Mouse (Mus musculus) adrenal gland, adult (tissue): Measurements from ENCODE around the gene Nxpe3.
"Not testable (repeated sequence)": the region's sequence is repeated elsewhere in the genome, so short reads cannot be mapped to it uniquely, and the experiment has no call there.

ENCODE experiments used
- DNase-seq, 2 experiments: peaks; one replicate each; pipeline ENCODE4 v3.0.0; 2022 to 2023; ENCODE audit warnings: low spot score in 1 of 2; ENCODE audit not compliant: inconsistent age in 2 of 2

Gene Nxpe3

GRCm38 (mm10) chr16:55838129-55838509 is 57.0 kb downstream of the Nxpe3 start:
- no peak for DNase-seq

- DNase-seq: not testable (repeated sequence)
Observed at GRCm38 (mm10) chr16:55837653-55838052, 57.4 kb downstream of the Nxpe3 start.

- no peak for DNase-seq
Observed at GRCm38 (mm10) chr16:55837168-55837567, 57.9 kb downstream of the Nxpe3 start.

GRCm38 (mm10) chr16:55835798-55836197 is 59.3 kb downstream of the Nxpe3 start:
- no peak for DNase-seq

GRCm38 (mm10) chr16:55832617-55833016 is 62.5 kb downstream of the Nxpe3 start:
- no peak for DNase-seq

GRCm38 (mm10) chr16:55832040-55832439 is 63.0 kb downstream of the Nxpe3 start:
- DNase-seq: no peak

GRCm38 (mm10) chr16:55831451-55831850 is 63.6 kb downstream of the Nxpe3 start:
- DNase-seq: no peak

- DNase-seq: no peak
Observed at GRCm38 (mm10) chr16:55823398-55824155, 71.5 kb downstream of the Nxpe3 start.

- DNase-seq: no peak
Observed at GRCm38 (mm10) chr16:55822741-55823397, 72.2 kb downstream of the Nxpe3 start.

- peak; percentile 97 to 98 for DNase-seq
Observed at GRCm38 (mm10) chr16:55821997-55822740, 72.9 kb downstream of the Nxpe3 start.

- DNase-seq: peak in 1 of 2 experiments; percentile 45
Observed at GRCm38 (mm10) chr16:55821571-55821981, 73.5 kb downstream of the Nxpe3 start.

GRCm38 (mm10) chr16:55820916-55821570 is 74.0 kb downstream of the Nxpe3 start:
- peak in 1 of 2 experiments; percentile 76 for DNase-seq

- peak in 1 of 2 experiments; percentile 57 for DNase-seq
Observed at GRCm38 (mm10) chr16:55820161-55820915, 74.7 kb downstream of the Nxpe3 start.

GRCm38 (mm10) chr16:55819186-55819861 is 75.8 kb downstream of the Nxpe3 start:
- DNase-seq: peak; percentile 81 to 86

GRCm38 (mm10) chr16:55817717-55818515 is 77.2 kb downstream of the Nxpe3 start:
- no peak for DNase-seq

GRCm38 (mm10) chr16:55816202-55816941 is 78.7 kb downstream of the Nxpe3 start:
- no peak for DNase-seq

- DNase-seq: no peak
Observed at GRCm38 (mm10) chr16:55815466-55815865, 79.6 kb downstream of the Nxpe3 start.

GRCm38 (mm10) chr16:55814686-55815085 is 80.4 kb downstream of the Nxpe3 start:
- DNase-seq: no peak
